Mouse (Mus musculus) myocyte (in vitro differentiated cells): Measurements from ENCODE around the gene Klhl11. TPM values are rescaled to one million over a fixed set of nuclear protein-coding genes. Genes with fewer than 3 reads are reported as not detected.

ENCODE experiments used
- H3K27me3 ChIP-seq: one replicate; pipeline ENCODE4 v1.6.1; 2011; ENCODE audit not compliant: control insufficient read depth, insufficient read depth, insufficient read length
- H3K36me3 ChIP-seq: one replicate; pipeline ENCODE4 v1.6.1; 2011; ENCODE audit not compliant: control insufficient read depth, insufficient read depth
- H3K4me2 ChIP-seq: one replicate; pipeline ENCODE4 v1.6.1; 2011; ENCODE audit warnings: low read depth, control low read depth
- H3K4me3 ChIP-seq: one replicate; pipeline ENCODE4 v1.5.1; 2011; ENCODE audit warnings: mild to moderate bottlenecking, control low read depth, moderate library complexity
- H3K79me2 ChIP-seq: one replicate; pipeline ENCODE4 v1.6.1; 2011; ENCODE audit not compliant: control insufficient read depth, insufficient read depth
- H3ac ChIP-seq: one replicate; pipeline ENCODE4 v1.6.1; 2011; ENCODE audit not compliant: control insufficient read depth, insufficient read length
- CEBPB ChIP-seq: IDR thresholded peaks from 2 replicates; pipeline ENCODE4 v1.6.1; 2011; ENCODE audit warnings: mild to moderate bottlenecking, moderate library complexity; ENCODE audit not compliant: poor library complexity, insufficient read depth, severe bottlenecking
- E2F4 ChIP-seq: IDR thresholded peaks from one replicate; pipeline ENCODE4 v1.6.1; 2011; ENCODE audit warnings: mild to moderate bottlenecking, control low read depth, moderate library complexity; ENCODE audit not compliant: insufficient read depth
- MAX ChIP-seq: IDR thresholded peaks from one replicate; pipeline ENCODE4 v1.6.1; 2011; ENCODE audit warnings: low read depth, mild to moderate bottlenecking, control low read depth
- MYOD1 ChIP-seq, 3 experiments: IDR thresholded peaks; one replicate each; pipeline ENCODE4 v1.6.1; 2011; ENCODE audit warnings: control low read depth in 2 of 3, low read depth in 2 of 3, mild to moderate bottlenecking in 2 of 3, moderate library complexity in 1 of 3; ENCODE audit not compliant: insufficient read length in 2 of 3, control insufficient read depth in 1 of 3
- MYOG ChIP-seq, 3 experiments: IDR thresholded peaks; one replicate each; pipeline ENCODE4 v1.6.1; 2011; ENCODE audit warnings: control low read depth in 2 of 3, low read depth in 2 of 3, mild to moderate bottlenecking in 2 of 3; ENCODE audit not compliant: insufficient read length in 2 of 3, control insufficient read depth in 1 of 3, insufficient read depth in 1 of 3
- POLR2A ChIP-seq: IDR thresholded peaks from one replicate; pipeline ENCODE4 v1.6.1; 2011; ENCODE audit warnings: low read depth, mild to moderate bottlenecking, control low read depth, moderate library complexity; ENCODE audit not compliant: insufficient read length
- POLR2AphosphoS2 ChIP-seq: IDR thresholded peaks from one replicate; pipeline ENCODE4 v1.6.1; 2011; ENCODE audit warnings: low read depth, control low read depth; ENCODE audit not compliant: insufficient read length
- REST ChIP-seq: IDR thresholded peaks from one replicate; pipeline ENCODE4 v1.6.1; 2011; ENCODE audit warnings: mild to moderate bottlenecking, control low read depth, moderate library complexity; ENCODE audit not compliant: insufficient read depth, insufficient read length
- SRF ChIP-seq: IDR thresholded peaks from one replicate; pipeline ENCODE4 v1.6.1; 2011; ENCODE audit warnings: low read depth; ENCODE audit not compliant: control insufficient read depth, insufficient read length
- TCF12 ChIP-seq: IDR thresholded peaks from one replicate; pipeline ENCODE4 v1.6.1; 2011; ENCODE audit warnings: mild to moderate bottlenecking, control low read depth; ENCODE audit not compliant: poor library complexity, insufficient read depth, severe bottlenecking
- TCF3 ChIP-seq: IDR thresholded peaks from one replicate; pipeline ENCODE4 v1.6.1; 2011; ENCODE audit warnings: low read depth, control low read depth; ENCODE audit not compliant: insufficient read length
- USF1 ChIP-seq: IDR thresholded peaks from one replicate; pipeline ENCODE4 v1.6.1; 2011; ENCODE audit warnings: low read depth, mild to moderate bottlenecking, control low read depth, moderate library complexity
- polyA plus RNA-seq: library from polyadenylated mRNA; unstranded; fragments of >200 nt; fragmentation: generic; extraction: Trizol; gene quantifications from one replicate; pipeline ENCODE4 v1.2.1, GENCODE M21; 2012; ENCODE audit warnings: missing spikeins

The Klhl11 gene
- polyA plus RNA-seq, result 3.6 TPM

DNA sequence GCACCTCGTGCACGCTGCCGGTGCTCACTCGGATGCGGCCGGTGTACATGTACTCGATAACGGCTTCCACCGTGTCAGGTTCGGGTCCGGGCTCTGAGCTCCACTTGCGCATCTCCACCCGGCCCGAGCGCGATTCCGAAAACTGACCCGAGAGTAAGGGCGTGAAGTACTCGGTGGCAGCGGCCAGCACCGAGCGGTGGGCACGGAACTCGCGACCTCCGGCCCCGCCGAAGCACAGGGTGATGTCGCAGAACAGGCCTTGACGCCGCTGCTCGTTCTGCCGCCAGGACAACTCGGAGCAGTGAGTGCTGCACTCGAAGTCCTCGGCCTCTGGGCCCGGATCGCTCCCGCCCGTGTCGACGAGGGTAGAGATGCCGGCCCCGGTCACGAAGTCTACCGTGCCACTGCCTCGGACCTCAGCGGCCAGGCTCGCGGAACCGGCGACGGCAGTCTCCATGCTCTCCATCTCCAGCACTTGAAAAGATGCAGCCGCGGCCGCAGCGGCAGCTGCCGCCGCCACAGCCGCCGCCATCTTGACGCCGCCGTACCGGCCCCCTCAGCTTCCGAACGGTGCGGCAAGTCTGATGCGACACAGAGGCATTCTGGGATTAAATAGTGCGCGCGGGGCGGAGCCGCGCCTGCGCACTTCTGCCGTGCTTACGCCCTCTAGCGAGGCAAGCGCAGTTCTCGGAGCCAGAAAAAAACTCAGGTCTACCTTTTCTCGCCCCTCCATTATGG, at the start of gene Klhl11:
TSS of gene Klhl11 (minus strand) at position 545 of the 738 bp plus-strand sequence.
- peaks cover 49% of the 10 kb centered on the region for H3K79me2 ChIP-seq
- TF ChIP-seq POLR2A (peak; percentile 94), TCF3 (no peak), USF1 (no peak), MYOG (IDR thresholded peaks at IDR 0.05; ENCODE audit: control insufficient read depth in 1 of 3, insufficient read depth in 1 of 3, insufficient read length in 2 of 3, low read depth in 2 of 3) (peak in 1 of 3 experiments; percentile 26), MAX (no peak), MYOD1 (IDR thresholded peaks at IDR 0.05; ENCODE audit: control insufficient read depth in 1 of 3, insufficient read length in 2 of 3, low read depth in 2 of 3) (peak in 1 of 3 experiments; percentile 11), E2F4 (peak; percentile 76), CEBPB (no peak), POLR2AphosphoS2 (peak; percentile 89), SRF (no peak), TCF12 (no peak), REST (no peak)

DNA sequence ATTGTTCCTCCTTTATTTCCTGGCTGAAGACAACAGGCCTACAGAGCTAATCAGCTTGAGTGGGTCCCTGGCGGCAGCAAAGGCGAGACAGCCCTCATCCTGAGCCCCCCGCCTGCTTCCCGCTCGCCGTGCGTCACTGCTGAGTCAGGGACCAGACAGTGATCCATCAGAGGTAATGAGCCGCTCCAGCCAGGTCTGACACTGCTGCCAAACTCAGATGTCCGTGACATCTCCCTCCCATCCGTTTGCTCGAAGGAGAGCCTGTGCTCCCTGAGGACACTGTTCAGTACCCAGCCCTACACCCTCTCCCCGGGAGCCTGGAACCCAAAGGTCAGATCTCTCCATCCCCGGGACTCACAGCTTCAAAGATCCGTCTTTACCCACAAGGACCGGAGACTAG, 48.3 kb upstream of the Klhl11 start:
- no peak for TF ChIP-seq MYOG (IDR thresholded peaks at IDR 0.05; ENCODE audit: control insufficient read depth in 1 of 3, insufficient read depth in 1 of 3, insufficient read length in 2 of 3, low read depth in 2 of 3)
- no peak for TF ChIP-seq CEBPB
- no peak for TF ChIP-seq USF1
- no peak for TF ChIP-seq SRF
- no peak for TF ChIP-seq REST
- no peak for TF ChIP-seq TCF3
- no peak for TF ChIP-seq POLR2AphosphoS2
- TF ChIP-seq TCF12, result no peak
- no peak for TF ChIP-seq POLR2A
- no peak for TF ChIP-seq MAX
- TF ChIP-seq E2F4, result no peak
- TF ChIP-seq MYOD1 (IDR thresholded peaks at IDR 0.05; ENCODE audit: control insufficient read depth in 1 of 3, insufficient read length in 2 of 3, low read depth in 2 of 3), result no peak
- Histone ChIP-seq H3ac (no peak overlapping the region), H3K4me2 (no peak overlapping the region), H3K4me3 (no peak overlapping the region), H3K27me3 (no peaks in the 10 kb centered on the region), H3K79me2 (peaks cover 36% of the 10 kb centered on the region), H3K36me3 (peaks cover 60% of the 10 kb centered on the region)

More for the DNA sequence above, at the start of gene Klhl11:
- Histone ChIP-seq H3K4me3 (peak within 1 kb of the TSS; percentile 76), H3K27me3 (no peaks in the 10 kb centered on the region), H3K4me2 (peak within 1 kb of the TSS; percentile 91), H3K36me3 (peaks cover 9% of the 10 kb centered on the region), H3ac (peak within 1 kb of the TSS; percentile 51)

DNA sequence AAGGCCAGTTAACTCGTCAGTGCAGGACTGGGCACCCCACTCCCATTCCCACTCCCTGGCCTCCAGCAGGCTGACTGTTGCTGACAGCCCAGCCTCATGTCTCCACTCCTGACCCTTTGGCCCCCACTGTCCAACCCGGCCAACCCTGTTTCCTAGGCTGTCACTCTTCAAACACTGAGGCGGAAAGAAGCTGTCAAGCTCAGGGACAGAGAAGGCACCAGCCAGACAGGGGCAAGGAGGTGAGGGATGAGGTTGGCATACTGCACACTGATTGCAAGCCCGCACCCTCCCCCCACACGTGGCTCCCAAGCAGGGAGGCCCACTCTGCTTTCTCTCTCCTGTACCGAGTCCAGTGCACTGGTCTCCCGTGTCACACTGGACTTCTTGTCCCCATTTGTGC, 46.6 kb upstream of the Klhl11 start:
- Histone ChIP-seq H3K36me3 (peaks cover 70% of the 10 kb centered on the region), H3K4me2 (no peak overlapping the region), H3K79me2 (peaks cover 20% of the 10 kb centered on the region), H3ac (no peak overlapping the region), H3K4me3 (no peak overlapping the region), H3K27me3 (no peaks in the 10 kb centered on the region)
- TF ChIP-seq USF1 (no peak), SRF (no peak)

DNA sequence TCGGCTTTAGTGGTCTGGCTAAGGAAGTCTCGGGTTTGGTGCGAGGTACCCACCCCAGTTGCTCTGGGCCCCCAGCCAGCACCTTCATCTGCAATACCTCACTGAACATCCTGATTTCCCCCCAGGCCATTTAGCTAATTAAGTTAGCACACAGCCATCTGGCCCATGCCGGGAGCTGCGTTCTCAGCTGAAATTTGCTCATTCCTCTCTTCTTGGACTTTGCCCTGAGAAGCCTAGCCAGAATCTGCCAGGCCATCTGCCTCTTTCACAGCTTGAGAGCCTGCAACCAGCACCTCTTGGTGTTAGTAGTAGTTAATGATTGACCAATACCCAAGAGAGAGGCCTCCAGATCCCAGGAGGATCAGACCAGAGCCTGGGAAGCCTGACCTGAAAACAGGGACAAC, 45.6 kb upstream of the Klhl11 start:
- Histone ChIP-seq H3K36me3 (peaks cover 70% of the 10 kb centered on the region), H3ac (no peak overlapping the region), H3K79me2 (peaks cover 14% of the 10 kb centered on the region), H3K27me3 (no peaks in the 10 kb centered on the region), H3K4me2 (no peak overlapping the region), H3K4me3 (no peak overlapping the region)
- TF ChIP-seq TCF12 (no peak), USF1 (no peak), CEBPB (no peak), TCF3 (no peak), POLR2AphosphoS2 (no peak), POLR2A (no peak), SRF (no peak), REST (no peak), MYOG (IDR thresholded peaks at IDR 0.05; ENCODE audit: control insufficient read depth in 1 of 3, insufficient read depth in 1 of 3, insufficient read length in 2 of 3, low read depth in 2 of 3) (no peak), MAX (no peak), MYOD1 (IDR thresholded peaks at IDR 0.05; ENCODE audit: control insufficient read depth in 1 of 3, insufficient read length in 2 of 3, low read depth in 2 of 3) (no peak), E2F4 (no peak)

DNA sequence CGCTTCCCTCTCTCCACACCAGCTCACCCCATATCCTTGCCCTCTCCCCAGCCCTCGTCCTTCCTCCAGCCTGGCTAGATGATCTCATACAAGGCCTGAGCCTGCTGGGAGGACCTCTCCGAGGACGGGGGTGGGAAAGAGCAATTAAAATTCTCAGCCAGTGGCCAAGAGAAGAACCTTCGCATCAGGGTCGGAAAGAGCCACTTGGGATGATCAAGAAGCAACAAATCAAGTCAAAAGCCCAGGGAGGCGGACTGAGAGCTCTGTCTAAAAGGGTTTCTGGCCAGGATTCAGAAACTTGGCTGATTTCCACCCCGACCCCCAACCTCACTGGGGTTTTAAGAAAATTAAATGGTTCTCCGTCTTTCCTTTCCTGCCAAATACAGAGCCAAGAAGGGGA, 43.8 kb upstream of the Klhl11 start:
- Histone ChIP-seq H3K4me3 (no peak overlapping the region), H3K79me2 (no peaks in the 10 kb centered on the region), H3K36me3 (peaks cover 69% of the 10 kb centered on the region), H3K4me2 (no peak overlapping the region), H3ac (no peak overlapping the region), H3K27me3 (no peaks in the 10 kb centered on the region)
- no peak for TF ChIP-seq MYOD1 (IDR thresholded peaks at IDR 0.05; ENCODE audit: control insufficient read depth in 1 of 3, insufficient read length in 2 of 3, low read depth in 2 of 3)
- TF ChIP-seq POLR2A, result no peak
- no peak for TF ChIP-seq SRF
- TF ChIP-seq USF1, result no peak
- no peak for TF ChIP-seq MAX
- TF ChIP-seq POLR2AphosphoS2, result no peak
